Mouse (Mus musculus) thymus, postnatal 25 days (tissue): ENCODE results near the gene Pwwp2a.

Source experiments
- DNase-seq: peaks from one replicate; pipeline ENCODE4 v3.0.0; 2022

Gene Pwwp2a

DNA sequence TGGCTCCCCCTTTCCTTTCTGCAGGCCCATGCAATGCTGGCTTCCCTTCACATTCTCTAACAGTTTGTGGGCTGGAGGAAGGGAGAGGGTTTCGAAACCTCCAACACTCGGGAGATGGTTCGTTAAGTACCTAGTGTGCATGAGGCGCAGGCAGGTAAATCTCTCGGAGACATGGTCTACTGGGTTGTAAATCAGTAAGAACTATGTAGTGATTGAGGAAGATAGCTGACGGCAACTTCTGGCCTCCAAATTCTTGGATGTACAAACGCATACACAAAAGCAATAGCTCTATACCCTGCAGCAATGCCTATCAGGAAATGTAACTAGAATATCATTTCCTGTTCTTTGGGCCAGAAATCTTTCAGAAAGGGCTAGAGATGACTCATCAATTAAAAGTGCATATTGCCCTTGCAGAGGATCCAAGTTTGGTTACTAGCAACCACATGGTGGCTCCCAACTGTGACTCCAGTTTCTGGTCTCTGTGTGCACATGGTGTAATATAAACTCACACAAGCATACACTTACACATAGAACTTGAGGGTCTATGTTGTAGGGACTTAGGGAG is 47.0 kb downstream of the Pwwp2a start:
- DNase-seq: no peak

DNA sequence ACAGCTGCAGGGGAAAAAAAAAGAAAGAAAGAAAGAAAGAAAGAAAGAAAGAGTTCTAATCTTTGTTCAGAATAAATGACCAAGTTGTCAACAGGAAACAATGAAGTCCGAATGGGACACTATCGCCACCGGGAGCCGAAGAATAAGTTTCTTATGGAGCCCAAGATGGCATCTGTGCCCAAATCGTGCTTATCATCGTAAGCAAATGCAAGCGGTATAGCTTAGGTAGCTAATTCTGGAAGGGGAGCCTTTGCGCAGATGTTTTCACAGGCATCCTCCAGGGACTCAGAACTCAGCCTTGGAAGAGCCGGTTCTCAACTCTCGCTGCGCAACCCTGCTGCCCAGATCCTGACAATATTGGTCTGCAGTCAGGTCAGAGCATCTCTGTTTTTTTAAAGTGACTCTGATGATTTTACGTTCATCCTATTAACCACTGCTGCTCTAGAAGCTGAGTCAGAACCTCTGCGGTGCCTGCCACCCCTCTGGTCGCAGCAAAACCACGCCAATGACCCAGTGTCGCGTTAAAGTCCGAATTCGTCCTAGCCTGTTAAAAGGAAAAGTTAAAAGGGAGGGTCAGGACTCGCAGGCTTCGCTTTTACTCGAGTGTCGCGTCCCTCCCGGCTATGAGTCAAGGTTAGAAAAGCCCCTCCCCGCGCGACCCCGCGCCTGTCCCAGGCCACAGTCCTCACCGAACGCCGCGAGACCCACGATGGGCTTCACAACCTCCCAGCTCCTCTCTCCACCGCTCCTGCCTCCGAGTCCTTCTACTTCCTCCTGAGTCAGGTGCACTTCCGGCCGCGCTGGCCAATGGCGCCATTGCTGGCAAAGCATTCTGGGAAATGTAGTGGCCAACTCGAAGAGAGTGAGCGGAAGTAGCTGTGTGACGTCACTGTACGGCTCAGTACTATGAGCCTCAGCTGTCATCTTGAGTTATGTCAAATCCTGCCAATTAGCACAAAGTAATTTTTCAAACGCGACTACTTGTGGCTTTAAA is 65.7 kb downstream of the Pwwp2a start, which contains the start of gene Ttc1:
TSS of gene Ttc1 (minus strand) at position 776 of the 994 bp plus-strand sequence.
- peak; percentile 96 for DNase-seq

DNA sequence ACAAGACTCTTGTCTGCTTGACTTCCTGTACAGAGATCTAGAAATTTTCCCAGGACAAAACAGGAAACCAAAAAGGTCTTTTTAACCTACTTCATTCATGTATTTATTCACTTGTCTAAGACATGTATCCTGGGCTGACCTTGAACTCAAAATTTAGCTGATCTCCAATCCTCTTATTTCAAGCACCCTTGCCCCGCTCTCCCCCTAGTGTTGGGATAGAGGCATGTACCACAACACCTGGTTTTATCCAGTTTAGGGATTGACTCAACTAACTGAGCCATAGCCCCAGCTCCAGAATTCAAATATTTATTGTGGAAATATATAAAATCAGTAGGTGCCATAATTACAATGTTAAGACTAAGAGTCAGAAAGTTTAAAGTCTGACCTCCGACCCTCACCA is 69.7 kb downstream of the Pwwp2a start:
- DNase-seq: no peak

DNA sequence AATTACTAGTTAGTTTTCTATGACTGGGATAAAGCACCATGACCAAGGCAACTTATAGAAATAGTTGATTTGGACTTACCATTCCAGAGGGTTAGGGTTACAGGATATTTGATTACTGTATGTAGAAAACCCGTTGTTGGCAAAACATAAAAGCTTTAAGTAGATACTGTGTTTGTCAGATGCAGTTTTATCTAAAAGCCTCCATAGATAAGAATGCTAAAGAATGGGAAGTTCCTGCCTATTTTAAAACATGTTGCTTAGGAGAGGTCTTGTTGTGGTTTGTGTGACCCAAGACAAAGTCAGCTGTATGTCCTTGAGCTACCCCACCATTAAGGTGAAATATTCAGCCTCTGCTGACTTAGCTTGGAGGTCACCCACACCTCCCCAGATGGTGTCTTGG is 72.8 kb downstream of the Pwwp2a start:
- no peak for DNase-seq

DNA sequence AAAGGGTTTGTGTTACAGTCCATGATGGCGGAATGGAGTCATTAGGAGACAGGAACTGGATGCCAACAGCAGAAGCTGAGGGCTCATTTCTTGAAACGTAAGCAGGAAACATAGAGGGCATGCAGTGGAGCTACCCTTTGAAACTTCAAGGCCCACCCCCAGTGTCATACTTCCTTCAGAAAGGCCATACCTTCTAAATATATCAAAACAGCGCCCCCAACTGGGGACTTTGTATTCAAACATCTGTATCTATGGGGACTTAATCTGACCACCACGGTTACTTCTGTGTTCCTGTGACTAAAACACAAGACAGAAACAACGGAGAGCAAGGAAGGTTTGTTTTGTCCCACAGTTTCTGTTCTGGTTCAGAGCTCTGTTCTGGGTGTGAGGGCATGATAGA is 73.6 kb downstream of the Pwwp2a start:
- no peak for DNase-seq

DNA sequence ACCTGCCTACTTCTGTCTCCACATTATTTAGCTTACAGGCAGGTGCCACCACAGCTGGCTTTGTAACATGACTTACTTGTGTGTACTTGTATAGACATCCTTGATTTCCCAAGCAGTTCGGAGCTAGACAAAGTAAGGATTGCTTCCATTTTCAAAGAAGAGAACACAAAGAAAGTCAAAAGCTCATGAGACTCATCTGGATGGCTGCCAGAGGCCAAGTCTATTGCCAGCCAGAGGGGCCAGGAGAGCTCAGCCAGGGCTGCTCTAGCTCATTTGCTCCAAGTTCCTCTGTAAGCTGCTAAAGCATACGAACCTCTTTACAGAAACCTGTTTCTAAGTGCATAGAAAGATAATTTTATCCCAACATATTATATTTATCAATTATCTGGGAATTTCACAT is 76.6 kb downstream of the Pwwp2a start:
- no peak for DNase-seq

DNA sequence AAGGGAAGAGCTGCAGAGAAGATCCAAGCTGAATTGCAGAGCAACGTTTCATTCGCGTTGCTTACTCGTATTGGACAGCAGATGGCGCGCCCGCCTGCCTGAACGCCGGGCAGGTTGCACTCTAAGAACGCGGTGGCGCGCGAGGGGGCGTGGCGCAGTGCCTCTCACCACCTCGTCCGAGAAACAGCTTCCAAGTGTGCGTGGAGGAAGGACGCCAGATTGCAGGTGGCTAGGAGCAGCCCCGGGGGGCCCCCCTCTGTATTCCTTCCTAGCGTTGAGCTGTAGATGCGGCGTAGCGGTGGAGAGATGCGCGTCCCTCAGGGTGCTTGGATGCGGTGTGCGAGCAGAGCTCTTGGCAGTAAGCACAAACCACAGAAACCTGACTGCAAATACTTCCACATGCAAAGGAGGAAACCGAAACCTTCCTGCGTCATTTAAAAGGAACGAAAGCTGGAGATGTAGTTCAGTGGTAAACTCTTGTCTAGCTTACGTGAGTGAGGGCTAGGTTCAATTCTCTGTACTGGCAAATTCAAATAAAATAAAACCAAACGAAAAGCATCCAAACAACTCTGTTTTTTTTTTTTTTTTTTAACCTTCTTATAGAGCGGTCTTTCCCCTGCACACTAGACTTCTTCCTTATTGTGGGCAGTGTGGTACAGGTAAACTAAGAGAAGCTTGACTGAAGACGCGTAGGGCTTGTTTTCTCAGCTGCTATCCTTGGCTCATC is 85.3 kb downstream of the Pwwp2a start:
- peak; percentile 83 for DNase-seq

DNA sequence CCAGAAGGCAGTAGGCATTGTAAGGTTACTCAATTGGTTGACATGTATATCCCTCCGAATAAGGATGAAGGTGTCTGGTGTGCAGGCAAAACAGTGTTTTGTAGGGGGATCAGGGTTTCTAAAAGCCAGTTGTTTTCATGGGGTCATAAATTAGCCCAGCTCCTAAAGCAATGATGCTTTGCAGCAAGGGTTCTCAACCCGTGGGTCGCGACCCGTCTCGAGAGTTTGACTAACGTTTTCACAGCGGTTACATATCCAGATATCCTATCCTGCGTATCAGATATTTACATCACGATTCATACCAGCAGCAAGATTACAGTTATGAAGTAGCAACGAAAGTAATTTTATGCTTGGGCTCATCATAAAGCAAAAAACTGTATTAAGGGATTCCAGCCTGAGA is 86.0 kb downstream of the Pwwp2a start:
- no peak for DNase-seq

DNA sequence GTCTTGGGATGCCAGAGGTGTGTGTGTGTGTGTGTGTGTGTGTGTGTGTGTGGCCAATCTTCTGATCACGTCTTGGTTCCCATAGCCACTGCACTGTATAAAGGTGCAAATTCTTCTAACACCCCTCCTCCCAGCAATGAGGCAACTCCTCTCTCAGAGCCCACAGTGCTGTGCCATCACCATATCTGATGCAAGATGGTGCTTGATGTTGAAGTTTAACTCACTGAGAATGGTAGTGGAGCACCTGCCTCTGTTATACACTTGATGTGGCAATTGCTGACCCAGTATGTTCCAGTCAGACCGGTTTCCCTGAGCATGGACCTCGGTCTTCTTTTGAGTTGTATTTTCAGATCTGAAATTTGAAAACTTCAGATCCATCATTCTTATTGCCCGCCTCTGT is 88.3 kb downstream of the Pwwp2a start:
- no peak for DNase-seq
